Mouse (Mus musculus): ENCODE results near the gene Ints13. TPM values are rescaled to one million over a fixed set of nuclear protein-coding genes. Genes with fewer than 3 reads are reported as not detected.

Ints13 gene
- total RNA-seq, 2 experiments from 2014 or later = 37.4 to 38.1 TPM

- DNase-seq (ENCODE audit: low spot score in 2 of 2) = no peak
- intact Hi-C loops (cut with DNase I) = no loop called here
Observed at GRCm38 (mm10) chr6:146545289-146545865, 32.3 kb downstream of the Ints13 start.

GRCm38 (mm10) chr6:146544622-146545021, 33.0 kb downstream of the Ints13 start:
- intact Hi-C loops (cut with DNase I) = no loop called here
- no peak for DNase-seq (ENCODE audit: low spot score in 2 of 2)

GRCm38 (mm10) chr6:146540386-146540785, 37.2 kb downstream of the Ints13 start:
- intact Hi-C loops (cut with DNase I) = no loop called here
- no peak for DNase-seq (ENCODE audit: low spot score in 2 of 2)

GRCm38 (mm10) chr6:146538661-146539060, 39.0 kb downstream of the Ints13 start:
- DNase-seq (ENCODE audit: low spot score in 2 of 2) = no peak
- intact Hi-C loops (cut with DNase I) = no loop called here

GRCm38 (mm10) chr6:146538071-146538470, 39.6 kb downstream of the Ints13 start:
- intact Hi-C loops (cut with DNase I) = no loop called here

GRCm38 (mm10) chr6:146537111-146537510, 40.5 kb downstream of the Ints13 start:
- no peak for DNase-seq (ENCODE audit: low spot score in 2 of 2)
- intact Hi-C loops (cut with DNase I) = no loop called here

More at GRCm38 (mm10) chr6:146538071-146538470, 39.6 kb downstream of the Ints13 start:
- DNase-seq (ENCODE audit: low spot score in 2 of 2) = no peak

GRCm38 (mm10) chr6:146535501-146535900, 42.1 kb downstream of the Ints13 start:
- DNase-seq (ENCODE audit: low spot score in 2 of 2) = no peak
- intact Hi-C loops (cut with DNase I) = no loop called here

GRCm38 (mm10) chr6:146533146-146533545, 44.5 kb downstream of the Ints13 start:
- intact Hi-C loops (cut with DNase I) = no loop called here
- DNase-seq (ENCODE audit: low spot score in 2 of 2) = no peak

GRCm38 (mm10) chr6:146530769-146531168, 46.9 kb downstream of the Ints13 start:
- intact Hi-C loops (cut with DNase I) = no loop called here
- DNase-seq (ENCODE audit: low spot score in 2 of 2) = no peak

GRCm38 (mm10) chr6:146530363-146530762, 47.3 kb downstream of the Ints13 start:
- DNase-seq (ENCODE audit: low spot score in 2 of 2) = no peak
- intact Hi-C loops (cut with DNase I) = no loop called here

GRCm38 (mm10) chr6:146527537-146527936, 50.1 kb downstream of the Ints13 start:
- no peak for DNase-seq (ENCODE audit: low spot score in 2 of 2)

GRCm38 (mm10) chr6:146525500-146525899, 52.1 kb downstream of the Ints13 start:
- intact Hi-C loops (cut with DNase I) = no loop called here

More at GRCm38 (mm10) chr6:146527537-146527936, 50.1 kb downstream of the Ints13 start:
- intact Hi-C loops (cut with DNase I) = no loop called here

GRCm38 (mm10) chr6:146521456-146522245, 56.0 kb downstream of the Ints13 start:
- intact Hi-C loops (cut with DNase I) = no loop called here
- no peak for DNase-seq (ENCODE audit: low spot score in 2 of 2)

More at GRCm38 (mm10) chr6:146525500-146525899, 52.1 kb downstream of the Ints13 start:
- DNase-seq (ENCODE audit: low spot score in 2 of 2) = no peak

- intact Hi-C loops (cut with DNase I) = no loop called here
Observed at GRCm38 (mm10) chr6:146519019-146519418, 58.6 kb downstream of the Ints13 start.

GRCm38 (mm10) chr6:146515936-146516335, 61.7 kb downstream of the Ints13 start:
- intact Hi-C loops (cut with DNase I) = no loop called here
- DNase-seq (ENCODE audit: low spot score in 2 of 2) = no peak

More at GRCm38 (mm10) chr6:146519019-146519418, 58.6 kb downstream of the Ints13 start:
- DNase-seq (ENCODE audit: low spot score in 2 of 2) = no peak

- no peak for DNase-seq (ENCODE audit: low spot score in 2 of 2)
- intact Hi-C loops (cut with DNase I) = no loop called here
Observed at GRCm38 (mm10) chr6:146514531-146514948, 63.1 kb downstream of the Ints13 start.

- no peak for DNase-seq (ENCODE audit: low spot score in 2 of 2)
- intact Hi-C loops (cut with DNase I) = no loop called here
Observed at GRCm38 (mm10) chr6:146513899-146514298, 63.7 kb downstream of the Ints13 start.

GRCm38 (mm10) chr6:146513384-146513783, 64.3 kb downstream of the Ints13 start:
- intact Hi-C loops (cut with DNase I) = no loop called here

GRCm38 (mm10) chr6:146511511-146511910, 66.1 kb downstream of the Ints13 start:
- DNase-seq (ENCODE audit: low spot score in 2 of 2) = no peak
- intact Hi-C loops (cut with DNase I) = no loop called here

More at GRCm38 (mm10) chr6:146513384-146513783, 64.3 kb downstream of the Ints13 start:
- DNase-seq (ENCODE audit: low spot score in 2 of 2) = no peak

GRCm38 (mm10) chr6:146509891-146510290, 67.7 kb downstream of the Ints13 start:
- intact Hi-C loops (cut with DNase I) = no loop called here
- no peak for DNase-seq (ENCODE audit: low spot score in 2 of 2)

- no peak for DNase-seq (ENCODE audit: low spot score in 2 of 2)
- intact Hi-C loops (cut with DNase I) = loop anchor here (5.0 kb wide), 2 partner anchors 73 to 92 kb away; partner anchors contain the start of genes Fgfr1op2 and Ints13
Observed at GRCm38 (mm10) chr6:146504459-146504858, 73.2 kb downstream of the Ints13 start.
